9 mouse cellular contexts compared by ENCODE assay signal in genomic region chr11:8545798-8546197, GRCm38 (mm10).
DNase-seq lines count a peak whose midpoint lies in the region; ATAC-seq and TF ChIP-seq lines count a peak whose summit lies in the region.
"Had no signal": no experiment of that assay in that cellular context is flagged by ENCODE, and none has a peak within 500 bp of the region (broad histone marks: within the 10 kb centered on the region; RNA-seq: fewer than 3 reads in every experiment).

No protein-coding gene starts in this region.

- no peak overlapping the region for H3K9ac ChIP-seq in heart, adult 2 months (ENCODE audit: low read depth, low read length)
- H3K9ac ChIP-seq in forebrain, embryonic 16.5 days (replicated peaks; ENCODE audit: low read depth, low read length), result no peak overlapping the region
- H3K9ac ChIP-seq: liver, embryonic 13.5 days had no signal

- intact Hi-C loops in heart, adult 2 months (cut with DNase I), result no loop called here

- no peaks in the 10 kb centered on the region for H3K4me1 ChIP-seq in heart, adult 2 months (ENCODE audit: control insufficient read depth, insufficient read depth, low read length)
- no peaks in the 10 kb centered on the region for H3K4me1 ChIP-seq in hindbrain, embryonic 10.5 days (replicated peaks)
- H3K4me1 ChIP-seq in forebrain, embryonic 16.5 days (replicated peaks; ENCODE audit: control insufficient read depth, insufficient read depth, low read length), result peaks cover 16% of the 10 kb centered on the region
- H3K4me1 ChIP-seq: liver, embryonic 13.5 days had no signal

- no peaks in the 10 kb centered on the region for H3K9me3 ChIP-seq in hindbrain, embryonic 10.5 days
- H3K9me3 ChIP-seq in forebrain, embryonic 16.5 days (ENCODE audit: control insufficient read depth, low read length), result no peaks in the 10 kb centered on the region
- H3K9me3 ChIP-seq: liver, embryonic 13.5 days had no signal

- TF ChIP-seq POLR2A in heart, adult 2 months (IDR thresholded peaks at IDR 0.05; ENCODE audit: insufficient read depth, low read depth, low read length), result no peak

- H3K36me3 ChIP-seq in heart, adult 2 months (ENCODE audit: control insufficient read depth, insufficient read depth, low read length), result no peaks in the 10 kb centered on the region
- no peaks in the 10 kb centered on the region for H3K36me3 ChIP-seq in hindbrain, embryonic 10.5 days
- H3K36me3 ChIP-seq in forebrain, embryonic 16.5 days (ENCODE audit: control insufficient read depth, insufficient read depth), result no peaks in the 10 kb centered on the region

- no peak for ATAC-seq in forebrain, embryonic 16.5 days

- H3K79me2 ChIP-seq in heart, adult 2 months (replicated peaks; ENCODE audit: control insufficient read depth, insufficient read depth, low read length), result no peaks in the 10 kb centered on the region

- no peak overlapping the region for H3K4me2 ChIP-seq in forebrain, embryonic 16.5 days (ENCODE audit: low read length)
- H3K4me2 ChIP-seq: liver, embryonic 13.5 days had no signal

- H3K27ac ChIP-seq in heart, adult 2 months, result no peak overlapping the region
- no peak overlapping the region for H3K27ac ChIP-seq in hindbrain, embryonic 10.5 days
- no peak overlapping the region for H3K27ac ChIP-seq in forebrain, embryonic 16.5 days (ENCODE audit: low read length)
- H3K27ac ChIP-seq: liver, embryonic 13.5 days had no signal

- WGBS in heart, adult 2 months, result 89% methylated on average over 1 of the region's 1 CpGs
- WGBS in hindbrain, embryonic 10.5 days, result 88% methylated on average over 1 of the region's 1 CpGs
- 58% methylated on average over 1 of the region's 1 CpGs for WGBS in forebrain, embryonic 16.5 days

- TF ChIP-seq CTCF in heart, adult 2 months (IDR thresholded peaks at IDR 0.05), result peak; percentile 76

- no peak for DNase-seq in heart, adult 2 months
- DNase-seq in heart, adult 8-10 months (ENCODE audit: low spot score), result no peak
- DNase-seq in B cell, adult 2 months, result peak; percentile 69 to 70
- DNase-seq in c-Kit-positive CD71-positive TER-119-positive erythroid progenitor cells, embryonic 14.5 days (ENCODE audit: low spot score), result peak; percentile 4
- DNase-seq in lung, postnatal 36 days, result peak; percentile 51
- DNase-seq in frontal cortex, postnatal 25 days (ENCODE audit: low spot score in 2 of 2), result no peak
- DNase-seq in hindbrain, embryonic 10.5 days (ENCODE audit: low spot score), result no peak
- DNase-seq: liver, embryonic 13.5 days had no signal

- H3K27me3 ChIP-seq in heart, adult 2 months (ENCODE audit: control insufficient read depth, insufficient read depth, low read length), result no peaks in the 10 kb centered on the region
- H3K27me3 ChIP-seq in hindbrain, embryonic 10.5 days (ENCODE audit: insufficient read depth, poor library complexity, severe bottlenecking), result no peaks in the 10 kb centered on the region
- no peaks in the 10 kb centered on the region for H3K27me3 ChIP-seq in forebrain, embryonic 16.5 days (replicated peaks; ENCODE audit: control insufficient read depth, insufficient read depth, low read length)
- H3K27me3 ChIP-seq: liver, embryonic 13.5 days had no signal

- TF ChIP-seq EP300 in heart, adult 2 months (IDR thresholded peaks at IDR 0.05; ENCODE audit: insufficient read depth, low read depth, low read length), result 0 out of 2 replicates have a peak, but pooled peaks have one; percentile 18

- no peak overlapping the region for H3K4me3 ChIP-seq in heart, adult 2 months
- H3K4me3 ChIP-seq in hindbrain, embryonic 10.5 days, result no peak overlapping the region
- H3K4me3 ChIP-seq in forebrain, embryonic 16.5 days (replicated peaks; ENCODE audit: low read length), result no peak overlapping the region
- H3K4me3 ChIP-seq: liver, embryonic 13.5 days had no signal

Comparison
In these comparisons a context has a peak if more than half of its experiments do, and no peak if none do; other contexts are left out.
1. DNase-seq: peak in B cell, adult 2 months (2 of 2), c-Kit-positive CD71-positive TER-119-positive erythroid progenitor cells, embryonic 14.5 days (single experiment) and lung, postnatal 36 days (single experiment); none in heart, adult 2 months (0 of 2), heart, adult 8-10 months (single experiment), frontal cortex, postnatal 25 days (0 of 2) and hindbrain, embryonic 10.5 days (single experiment).